Mouse (Mus musculus): ENCODE data around the gene Urad. TPM values are rescaled to one million over a fixed set of nuclear protein-coding genes. Genes with fewer than 3 reads are reported as not detected.

Gene Urad
- total RNA-seq, 2 experiments from 2014 or later: not detected

DNA sequence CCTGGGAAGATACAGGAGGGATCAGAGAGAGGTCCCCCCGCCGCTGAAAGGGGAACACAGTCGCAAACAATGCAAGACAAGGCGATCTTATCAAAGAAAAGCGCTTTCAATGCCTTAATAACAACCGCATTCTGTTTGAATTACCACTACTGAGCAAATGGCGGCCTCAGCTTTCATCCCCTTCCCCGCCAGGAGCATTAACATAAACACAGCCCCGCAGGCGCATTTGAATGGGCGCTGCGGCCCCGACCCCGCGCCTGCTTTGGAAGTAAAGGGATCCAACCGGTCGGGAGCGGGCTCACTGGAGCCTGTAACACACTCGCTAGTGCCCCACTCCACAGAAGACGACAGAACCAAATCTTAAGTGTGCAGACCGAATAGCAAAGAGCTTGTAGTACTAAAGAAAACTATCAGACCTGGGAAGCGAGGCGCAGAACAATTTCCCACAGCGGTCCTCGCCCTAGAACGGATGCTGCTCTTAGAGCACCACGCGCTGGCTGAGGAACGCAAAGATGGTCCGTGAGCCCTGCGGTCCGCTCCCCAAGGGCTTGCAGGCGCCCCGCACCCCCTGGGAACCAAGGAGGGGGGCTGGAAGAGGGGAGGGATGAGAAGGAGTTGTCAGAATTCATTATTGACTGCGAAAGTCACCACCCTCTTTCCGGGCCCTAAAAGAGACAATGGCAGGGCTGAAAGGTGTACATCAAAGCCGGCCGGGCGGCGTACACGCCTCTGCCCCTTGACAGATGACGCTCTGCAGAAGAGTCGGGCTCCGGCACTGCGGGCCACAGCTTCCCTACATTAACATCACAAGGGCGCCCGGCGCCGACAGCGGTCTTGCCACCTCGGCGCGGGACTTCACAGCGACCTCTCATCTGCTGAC, 17.7 kb downstream of the Urad start:
- no peak for DNase-seq (ENCODE audit: low spot score in 2 of 2)
- intact Hi-C loops (cut with DNase I): loop anchor here (2.0 to 5.0 kb wide), 2 partner anchors 37 to 118 kb away; partner anchors contain the start of gene Pdx1

DNA sequence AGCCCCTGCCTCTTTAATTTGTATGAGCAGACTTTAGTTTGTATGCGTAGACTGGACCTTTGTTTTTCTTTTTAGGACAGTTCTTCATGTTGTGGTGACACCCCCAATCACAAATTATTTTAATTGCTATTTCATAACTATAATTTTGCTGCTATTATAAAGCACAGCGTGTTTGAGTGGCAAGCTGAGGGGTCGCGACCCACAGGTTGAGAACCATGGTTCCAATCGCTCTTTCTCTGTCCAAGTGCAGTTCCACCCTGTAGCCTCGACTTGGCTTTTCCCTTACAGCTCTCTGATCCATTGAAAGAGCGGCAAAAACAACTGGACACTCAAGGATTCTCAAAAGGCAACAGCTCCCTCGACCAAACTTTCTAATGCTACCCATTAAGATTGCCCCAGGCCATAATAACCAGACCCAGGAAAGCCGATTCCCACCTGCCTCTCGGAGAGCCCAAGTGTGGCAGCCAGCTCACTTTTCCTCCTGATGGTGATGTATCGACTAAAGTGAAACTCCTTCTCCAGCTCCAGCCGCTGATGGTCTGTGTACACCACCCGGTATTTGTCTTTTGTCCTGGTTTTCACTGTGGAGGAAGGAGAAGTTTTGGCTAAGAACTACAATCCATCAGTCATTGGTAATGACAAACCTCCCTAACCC, 19.4 kb downstream of the Urad start:
- intact Hi-C loops (cut with DNase I): loop anchor here (2.0 to 5.0 kb wide), 2 partner anchors 36 to 422 kb away; partner anchors contain the start of gene Pdx1

DNA sequence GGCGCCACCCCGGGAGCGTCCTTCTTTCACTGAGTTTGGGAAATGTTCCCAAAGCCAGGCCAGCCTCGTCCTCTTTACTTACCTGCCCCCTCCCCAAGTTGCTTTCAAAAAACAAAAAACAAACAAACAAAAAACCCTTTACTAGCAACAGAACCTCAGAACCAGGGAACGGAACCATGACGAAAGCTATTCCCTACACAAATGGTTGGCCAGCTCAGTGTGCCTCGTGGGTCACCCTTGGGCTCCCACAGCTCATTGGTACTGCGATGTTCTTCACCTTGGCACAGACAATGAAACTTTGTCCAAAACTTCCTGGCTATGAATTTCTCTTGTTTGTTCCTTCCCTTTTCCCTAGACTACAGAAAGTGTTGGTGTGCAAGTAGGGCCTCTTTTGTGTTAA, 20.1 kb downstream of the Urad start:
- intact Hi-C loops (cut with DNase I): loop anchor here (2.0 to 5.0 kb wide), 2 partner anchors 35 to 423 kb away; partner anchors contain the start of gene Pdx1
- DNase-seq (ENCODE audit: low spot score in 2 of 2): no peak

More for the DNA sequence above, 19.4 kb downstream of the Urad start:
- no peak for DNase-seq (ENCODE audit: low spot score in 2 of 2)

DNA sequence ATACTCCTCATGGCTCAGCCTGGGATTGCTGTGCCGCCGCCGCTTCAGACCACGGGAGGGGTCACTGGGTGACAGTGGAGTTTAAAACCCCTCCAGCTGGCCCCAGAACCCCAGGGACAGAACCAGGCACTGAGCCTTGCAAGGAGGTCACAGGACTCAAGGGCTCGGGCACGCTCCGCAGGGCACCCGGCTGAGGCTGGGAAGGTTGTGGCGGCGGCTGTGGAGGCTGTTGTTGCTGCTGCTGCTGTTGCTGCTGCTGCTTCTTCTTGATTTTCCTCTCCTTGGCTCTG, 20.5 kb downstream of the Urad start:
- no peak for DNase-seq (ENCODE audit: low spot score in 2 of 2)
- intact Hi-C loops (cut with DNase I): loop anchor here (2.0 to 5.0 kb wide), 2 partner anchors 34 to 423 kb away; partner anchors contain the start of gene Pdx1

DNA sequence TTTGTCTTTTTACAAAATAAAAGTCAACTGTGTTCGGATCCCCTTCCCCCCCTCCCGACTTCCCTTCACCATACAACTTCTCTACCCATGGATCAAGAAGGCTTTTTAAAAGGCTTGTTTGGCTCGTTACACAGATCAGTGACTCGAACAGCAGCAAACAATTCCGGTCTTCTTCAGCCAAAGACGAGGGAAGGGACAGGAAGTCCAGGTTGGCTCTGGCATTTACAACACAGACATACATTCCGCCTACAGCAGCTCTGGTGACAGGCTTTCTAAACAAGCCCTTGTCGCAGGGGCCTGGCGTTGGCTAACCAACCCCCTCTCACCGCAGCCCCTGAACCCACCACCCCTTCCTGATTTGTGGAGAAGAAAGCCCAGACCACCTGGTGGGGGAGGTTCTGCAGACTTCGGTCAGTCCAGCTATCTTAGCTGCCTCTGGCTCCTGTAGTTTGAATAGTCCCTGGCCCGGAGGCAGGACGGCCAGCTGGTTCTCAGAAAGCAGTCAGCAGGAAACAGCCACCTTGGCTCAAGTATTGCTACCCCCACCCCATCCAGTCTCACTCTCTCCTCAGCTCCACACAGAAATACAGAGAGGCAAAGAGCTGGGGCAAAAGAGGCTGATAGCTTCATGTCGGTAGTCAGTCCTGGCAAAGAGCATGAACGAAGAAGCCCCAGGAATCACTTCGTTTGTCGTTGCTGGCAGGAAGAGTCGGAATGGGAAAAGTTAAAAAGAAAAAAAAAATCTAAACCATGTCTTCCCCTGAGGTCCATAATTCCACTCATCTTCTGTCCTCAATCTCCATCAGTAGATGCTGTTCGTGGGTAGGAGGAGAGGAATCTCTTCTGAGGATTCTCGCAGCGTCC, 21.1 kb downstream of the Urad start:
- intact Hi-C loops (cut with DNase I): loop anchor here (5.0 kb wide), 1 partner anchor 34 kb away; the partner anchor contains the start of gene Pdx1
- no peak for DNase-seq (ENCODE audit: low spot score in 2 of 2)

DNA sequence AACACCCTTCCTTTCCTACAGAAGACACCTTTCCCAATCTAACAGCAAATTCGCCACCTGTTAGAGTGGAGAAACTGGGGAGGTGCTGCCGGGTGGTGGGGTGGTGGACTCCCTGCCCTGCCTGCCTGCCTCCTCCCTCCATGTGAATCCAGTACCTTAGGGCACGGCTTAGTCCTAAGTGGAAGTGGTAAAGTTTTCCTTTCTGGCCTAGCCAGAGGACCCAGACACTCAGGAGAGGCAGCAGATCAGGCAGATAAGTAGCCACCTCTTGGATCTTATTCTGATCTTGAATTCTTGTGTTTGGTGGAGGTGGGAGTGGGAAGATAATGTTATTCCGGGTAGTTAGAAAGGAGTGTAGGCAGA, 22.3 kb downstream of the Urad start:
- no peak for DNase-seq (ENCODE audit: low spot score in 2 of 2)
- intact Hi-C loops (cut with DNase I): loop anchor here (5.0 kb wide), 1 partner anchor 33 kb away; the partner anchor contains the start of gene Pdx1

DNA sequence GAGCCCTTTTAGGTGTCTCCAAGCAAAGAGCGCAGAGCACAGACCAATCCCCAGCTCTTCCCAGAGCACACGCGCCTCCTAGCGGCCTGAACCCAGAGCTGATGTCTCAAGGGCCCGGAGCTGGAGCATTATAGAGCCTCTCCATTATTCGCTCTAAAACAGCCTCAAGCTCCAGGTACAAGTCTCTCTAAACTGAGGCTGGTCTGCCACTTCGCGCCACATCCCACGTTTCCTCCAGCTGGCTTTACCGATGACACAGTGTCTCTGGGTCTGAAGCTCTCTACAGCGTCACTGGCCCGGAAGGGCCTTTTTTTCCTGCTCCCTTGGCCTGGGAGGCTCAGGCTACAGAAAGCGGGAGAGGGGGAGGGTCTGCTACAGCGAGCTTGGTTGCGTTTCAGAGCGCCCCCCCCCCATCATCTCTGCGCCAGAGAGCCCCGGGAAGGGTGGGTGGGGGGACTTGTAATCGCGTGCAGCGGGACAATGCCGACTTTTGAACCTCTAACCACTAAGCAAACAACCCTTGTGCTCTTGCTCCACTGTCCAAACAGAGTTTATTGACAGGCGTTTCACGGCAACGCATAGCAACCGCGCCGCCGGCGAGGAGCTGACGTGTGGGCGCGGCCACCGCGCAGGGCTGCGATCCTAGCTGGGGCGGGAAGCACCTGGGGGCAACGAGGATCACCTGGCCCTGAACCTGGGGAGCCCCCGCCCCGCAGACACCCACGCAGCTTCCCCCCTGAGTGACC, 22.8 kb downstream of the Urad start:
- no peak for DNase-seq (ENCODE audit: low spot score in 2 of 2)
- intact Hi-C loops (cut with DNase I): loop anchor here (2.0 kb wide), 1 partner anchor 109 kb away; no protein-coding TSS in a partner anchor

DNA sequence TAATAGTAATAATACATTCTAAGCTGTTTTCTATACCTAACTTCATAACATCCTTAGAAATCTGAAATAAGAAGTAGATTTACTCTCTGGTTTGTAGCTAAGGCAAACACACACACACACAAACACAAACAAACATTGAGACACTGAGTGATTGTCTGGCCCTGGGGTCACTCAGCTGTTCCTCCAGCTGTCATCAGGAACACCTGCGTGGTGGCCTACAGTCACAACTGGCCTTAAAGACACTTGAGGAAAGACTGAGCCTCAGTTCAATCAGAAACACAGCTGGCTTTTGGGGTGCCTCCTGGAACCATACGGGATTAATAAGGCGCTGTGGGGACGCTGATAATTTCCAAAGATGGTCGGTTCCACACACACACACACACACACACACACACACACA, 25.0 kb downstream of the Urad start:
- intact Hi-C loops (cut with DNase I): no loop called here
- no peak for DNase-seq (ENCODE audit: low spot score in 2 of 2)

DNA sequence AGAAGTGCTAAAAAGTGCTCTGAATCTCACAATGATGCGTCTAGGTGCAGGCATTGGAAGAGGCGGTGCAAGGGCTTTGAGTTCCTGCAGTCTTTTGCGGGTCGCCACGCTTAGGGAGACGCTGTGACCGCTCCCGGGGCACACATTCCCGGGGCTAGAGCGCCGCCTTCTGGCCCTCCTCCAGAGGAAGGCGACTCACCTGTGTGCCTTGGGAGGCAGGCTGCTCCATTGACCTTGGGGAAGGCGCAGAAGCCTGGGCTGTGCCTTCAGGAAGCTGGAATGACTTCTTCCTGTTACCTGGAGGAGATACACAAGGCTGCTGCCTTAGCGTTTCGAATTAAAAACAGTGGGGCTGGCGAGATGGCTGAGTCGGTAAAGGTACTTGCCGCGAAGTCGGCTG, 28.1 kb downstream of the Urad start:
- intact Hi-C loops (cut with DNase I): no loop called here
- DNase-seq (ENCODE audit: low spot score in 2 of 2): no peak

DNA sequence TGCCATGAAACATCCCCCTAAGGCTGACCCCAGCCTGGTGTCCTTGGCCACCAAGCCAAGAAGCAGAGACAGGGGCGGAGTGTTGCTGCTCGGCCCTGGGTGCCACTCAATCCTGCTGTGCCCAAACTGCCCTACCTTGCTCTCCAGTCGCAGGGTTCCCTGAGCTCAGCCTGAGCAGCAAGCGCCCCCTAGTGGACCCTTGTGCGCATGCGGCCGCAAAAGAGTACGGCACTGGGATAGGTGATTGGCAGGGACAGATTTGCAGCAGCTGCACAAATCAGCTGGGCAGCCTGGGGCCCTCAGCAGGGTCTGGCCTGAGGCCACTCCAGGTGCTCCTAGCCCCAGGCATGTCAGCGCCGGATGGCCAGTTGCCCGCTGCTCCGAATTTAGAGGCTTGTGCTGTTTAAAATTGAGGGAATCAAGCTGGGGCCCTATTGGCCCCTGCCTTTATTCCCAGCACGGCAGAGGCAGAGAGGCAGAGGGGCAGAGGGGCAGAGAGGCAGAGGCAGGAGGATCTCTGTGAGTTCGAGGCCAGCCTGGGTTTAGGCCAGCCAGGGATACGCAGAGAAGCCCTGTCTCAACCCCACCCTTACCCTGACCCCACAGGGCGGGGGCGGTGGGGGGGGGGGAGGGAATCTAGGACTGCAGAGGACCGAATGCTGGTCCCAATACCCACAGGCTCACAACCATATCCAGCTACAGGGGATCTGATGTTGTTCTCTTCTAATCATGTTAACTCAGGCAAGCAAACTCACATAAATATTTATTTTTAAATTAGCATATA, 28.9 kb downstream of the Urad start:
- intact Hi-C loops (cut with DNase I): loop anchor here (1.0 to 2.0 kb wide), 2 partner anchors 353 to 379 kb away; no protein-coding TSS in a partner anchor
- peak; percentile 44 to 47 for DNase-seq (ENCODE audit: low spot score in 2 of 2)

DNA sequence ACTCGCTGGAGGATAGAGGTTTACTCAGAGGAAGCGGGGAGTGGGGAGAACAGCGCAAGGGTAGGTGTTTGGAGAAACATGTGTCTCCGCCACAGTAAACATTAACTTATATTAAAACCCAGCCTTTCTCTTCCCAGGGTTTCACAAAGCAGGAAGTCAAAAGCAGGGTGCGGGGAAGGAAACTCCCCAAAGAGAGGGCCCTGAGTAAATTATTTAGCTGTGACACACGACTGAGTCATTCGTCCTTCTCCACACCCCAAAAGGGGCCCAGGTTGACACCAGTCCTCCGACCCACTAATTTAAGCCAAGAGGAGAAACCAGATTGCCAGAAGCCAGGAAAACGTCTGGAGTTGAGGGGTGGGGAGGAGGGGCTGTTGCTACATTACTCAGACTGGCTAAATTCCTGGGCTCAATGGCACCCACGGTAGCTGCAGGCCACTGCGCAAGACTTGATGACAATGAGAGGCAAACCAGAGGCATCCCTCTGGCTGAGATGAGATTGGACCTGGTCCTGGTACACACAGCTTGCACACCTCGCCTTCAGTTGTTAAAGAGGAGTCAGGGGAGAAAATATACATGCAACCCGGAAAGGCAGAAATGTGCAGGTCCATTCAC, 29.6 kb downstream of the Urad start:
- intact Hi-C loops (cut with DNase I): loop anchor here (1.0 to 2.0 kb wide), 2 partner anchors 352 to 378 kb away; no protein-coding TSS in a partner anchor
- DNase-seq (ENCODE audit: low spot score in 2 of 2): no peak

DNA sequence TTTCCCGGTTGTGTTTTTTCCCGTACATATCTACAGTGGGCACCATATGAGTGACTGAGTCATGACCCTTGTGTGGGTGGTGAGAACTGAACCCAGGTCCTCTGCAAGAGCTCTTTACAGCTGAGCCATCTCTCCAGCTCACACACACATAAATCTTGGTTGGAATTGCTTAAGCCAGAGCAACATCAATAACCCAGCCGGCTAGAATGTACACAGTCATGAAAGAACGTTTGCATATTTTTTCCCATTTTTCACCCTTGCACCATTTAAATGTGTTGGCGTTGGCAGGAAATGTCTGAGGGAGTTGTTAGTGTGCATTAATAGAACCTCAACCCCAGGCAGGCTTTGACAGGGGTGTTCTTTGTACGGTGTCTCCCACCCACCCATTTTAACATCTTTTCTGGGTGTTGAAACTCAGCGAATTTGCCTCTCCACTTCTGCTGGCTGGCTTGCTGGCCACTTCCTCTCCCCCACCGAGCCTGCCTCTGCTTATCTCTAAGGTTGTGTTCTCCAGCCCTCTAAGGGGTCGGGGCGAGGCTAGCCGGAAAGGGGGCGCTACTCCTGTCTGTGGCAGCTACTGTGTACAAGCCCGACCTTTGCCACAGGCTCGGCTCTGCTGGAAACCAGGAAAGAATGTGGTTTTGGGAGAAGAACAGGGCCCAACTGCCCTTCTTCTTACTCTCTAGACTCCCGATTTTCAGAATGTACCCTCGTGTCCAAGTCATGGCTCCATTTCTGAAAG, 30.3 kb downstream of the Urad start:
- intact Hi-C loops (cut with DNase I): loop anchor here (2.0 kb wide), 1 partner anchor 351 kb away; no protein-coding TSS in a partner anchor
- DNase-seq (ENCODE audit: low spot score in 2 of 2): no peak

DNA sequence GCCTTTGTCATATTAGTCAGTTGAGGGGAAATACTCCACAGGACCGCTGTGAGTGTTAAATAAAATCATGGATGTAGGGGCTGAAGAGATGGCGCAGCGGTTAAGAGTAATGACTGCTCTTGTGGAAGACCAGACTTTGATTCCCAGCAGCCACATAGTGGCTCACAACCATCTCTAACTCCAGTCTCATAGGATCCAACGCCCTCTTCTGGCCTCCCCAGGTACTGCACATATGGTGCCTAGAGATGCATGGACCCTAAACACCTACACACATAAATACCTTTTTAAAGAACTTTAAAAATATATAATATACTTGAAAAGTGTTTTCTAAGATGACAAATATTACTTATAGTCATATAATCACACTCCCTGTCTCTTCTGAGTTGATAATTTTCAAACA, 37.9 kb downstream of the Urad start:
- no peak for DNase-seq (ENCODE audit: low spot score in 2 of 2)
- intact Hi-C loops (cut with DNase I): no loop called here

DNA sequence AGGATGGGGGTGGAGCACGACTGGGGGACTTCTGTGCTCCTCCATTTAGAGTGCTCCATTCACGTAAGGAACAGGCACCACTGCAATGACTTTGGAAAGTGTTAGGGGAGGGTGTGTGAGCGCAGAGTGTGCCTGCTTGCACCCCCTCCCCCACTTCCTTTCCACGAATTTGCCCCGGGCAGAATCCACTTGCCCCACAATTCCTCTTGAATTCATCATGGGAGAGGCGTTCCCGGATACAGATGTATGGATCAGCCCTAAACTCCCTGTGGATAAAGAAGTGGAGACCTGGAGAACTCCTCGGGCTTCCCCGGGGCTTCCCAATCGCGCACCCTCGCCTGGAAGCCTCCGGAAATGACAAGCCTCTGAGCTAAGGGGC, 44.7 kb downstream of the Urad start:
- intact Hi-C loops (cut with DNase I): loop anchor here (5.0 to 10.0 kb wide), 2 partner anchors 35 to 447 kb away; partner anchors contain the start of gene Flt1
- no peak for DNase-seq (ENCODE audit: low spot score in 2 of 2)

DNA sequence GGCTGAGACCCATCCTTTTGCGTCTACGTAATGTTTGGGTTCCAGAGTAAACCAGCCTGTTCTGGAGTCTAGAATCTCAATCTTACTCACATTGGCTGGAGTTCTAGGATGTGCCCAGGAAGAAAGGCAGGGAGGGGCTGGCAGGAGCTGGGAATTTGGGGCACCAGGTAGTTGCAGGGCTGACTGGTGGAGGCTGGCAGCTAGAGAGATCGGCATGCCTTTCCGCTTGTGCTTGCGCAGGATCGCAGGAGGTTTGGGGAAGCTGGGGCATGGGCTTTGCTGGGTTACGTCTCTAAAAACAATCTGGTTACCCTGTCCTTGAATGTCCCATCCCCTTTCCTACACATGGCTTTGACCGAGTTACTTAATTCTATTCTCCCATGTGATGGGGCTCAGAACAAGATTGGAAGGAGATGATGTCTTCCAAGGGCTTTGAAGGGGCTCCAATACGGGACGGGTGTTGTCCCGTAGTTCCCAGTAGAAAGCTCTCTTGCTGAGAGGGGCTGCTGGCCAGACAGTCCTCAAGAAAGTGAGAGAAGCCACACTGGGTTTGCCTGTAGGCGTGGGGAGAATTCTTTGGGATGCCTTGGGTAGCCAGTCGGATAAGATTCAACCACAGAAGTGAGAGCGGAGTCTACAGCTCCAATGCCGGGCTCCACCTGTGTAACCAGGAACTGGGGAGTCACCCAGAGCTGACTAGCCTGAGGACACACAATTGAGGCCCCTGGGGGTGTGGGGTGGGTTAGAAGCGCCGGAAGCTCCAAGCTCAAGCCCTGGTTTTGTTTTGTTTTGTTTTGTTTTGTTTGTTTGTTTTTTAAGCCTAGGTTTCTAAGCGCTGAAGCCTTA, 45.3 kb downstream of the Urad start:
- intact Hi-C loops (cut with DNase I): loop anchor here (5.0 to 10.0 kb wide), 2 partner anchors 35 to 448 kb away; partner anchors contain the start of gene Flt1
- no peak for DNase-seq (ENCODE audit: low spot score in 2 of 2)

DNA sequence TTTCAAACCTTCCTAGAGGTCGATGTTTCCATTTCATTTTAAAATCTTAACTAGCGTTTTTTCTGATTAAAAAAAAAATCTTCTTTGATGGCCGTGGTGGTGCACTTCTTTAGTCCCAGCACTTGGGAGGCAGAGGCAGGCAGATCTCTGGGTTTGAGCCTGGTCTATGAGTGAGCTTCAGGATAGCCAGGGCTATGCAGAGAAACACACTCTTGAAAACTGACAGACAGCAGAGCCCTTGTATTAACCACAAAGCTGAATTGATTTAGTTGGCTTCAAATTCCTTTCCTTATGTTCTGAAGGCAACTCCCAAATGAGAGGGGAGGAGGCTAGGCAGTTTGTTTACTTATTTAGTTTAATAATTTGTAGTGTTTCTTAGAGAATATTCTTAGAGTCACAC, 46.5 kb downstream of the Urad start:
- DNase-seq (ENCODE audit: low spot score in 2 of 2): no peak
- intact Hi-C loops (cut with DNase I): loop anchor here (2.0 to 10.0 kb wide), 3 partner anchors 37 to 449 kb away; partner anchors contain the start of gene Flt1

All from left cerebral cortex, postnatal 25 days (tissue).